Mouse (Mus musculus) hindbrain, embryonic 10.5 days (tissue): ENCODE results near the gene Hmcn1. TPM values are rescaled to one million over a fixed set of nuclear protein-coding genes. Genes with fewer than 3 reads are reported as not detected.

ENCODE experiments used
- DNase-seq: peaks from one replicate; pipeline ENCODE4 v3.0.0-alpha.2; 2017; ENCODE audit warnings: low spot score
- H3K27ac ChIP-seq: fragments of 300-500 bp; sonication (generic); 2 replicates; pipeline ENCODE4 v1.5.1; 2016; ENCODE audit warnings: mild to moderate bottlenecking, moderate library complexity
- H3K27me3 ChIP-seq: fragments of 300-500 bp; sonication (generic); 2 replicates; pipeline ENCODE4 v1.6.1; 2016; ENCODE audit warnings: mild to moderate bottlenecking; ENCODE audit not compliant: poor library complexity, insufficient read depth, severe bottlenecking
- H3K36me3 ChIP-seq: fragments of 300-500 bp; sonication (generic); 2 replicates; pipeline ENCODE4 v1.6.1; 2016; ENCODE audit warnings: mild to moderate bottlenecking, moderate library complexity
- H3K4me1 ChIP-seq: fragments of 300-500 bp; sonication (generic); replicated peaks from 2 replicates; pipeline ENCODE4 v1.6.1; 2016; ENCODE audit warnings: mild to moderate bottlenecking
- H3K4me3 ChIP-seq: fragments of 300-500 bp; sonication (generic); 2 replicates; pipeline ENCODE4 v1.5.1; 2016; ENCODE audit warnings: mild to moderate bottlenecking, moderate library complexity
- H3K9me3 ChIP-seq: fragments of 300-500 bp; sonication (generic); 2 replicates; pipeline ENCODE4 v1.6.1; 2016; ENCODE audit warnings: mild to moderate bottlenecking, moderate library complexity
- WGBS: fragments of 180-500 bp; shearing (Covaris S2); methylation state at CpG from one replicate; pipeline ENCODE4 v1.1.7; 2016; 5-methylcytosine and 5-hydroxymethylcytosine counted together
- polyA plus RNA-seq: library from polyadenylated mRNA; unstranded; fragments of >200 nt; fragmentation: Nextera tagmentation; extraction: Ambion mirVana; gene quantifications from 2 replicates; pipeline ENCODE4 v1.2.1, GENCODE M21; 2016

The Hmcn1 gene
- polyA plus RNA-seq, 1 experiment from 2014 or later = 6.9 TPM

GRCm38 (mm10) chr1:150913586-150914136 is 79.6 kb downstream of the Hmcn1 start:
- Histone ChIP-seq H3K4me1 (no peaks in the 10 kb centered on the region), H3K4me3 (no peak overlapping the region), H3K36me3 (no peaks in the 10 kb centered on the region), H3K27me3 (no peaks in the 10 kb centered on the region), H3K27ac (no peak overlapping the region), H3K9me3 (no peaks in the 10 kb centered on the region)
- WGBS = 87% methylated on average over 5 of the region's 5 CpGs
- no peak for DNase-seq

- no peaks in the 10 kb centered on the region for H3K27me3 ChIP-seq
- no peaks in the 10 kb centered on the region for H3K36me3 ChIP-seq
- DNase-seq = no peak
- 82% methylated on average over 2 of the region's 2 CpGs for WGBS
- H3K27ac ChIP-seq = no peak overlapping the region
- no peaks in the 10 kb centered on the region for H3K9me3 ChIP-seq
- no peak overlapping the region for H3K4me3 ChIP-seq
- no peaks in the 10 kb centered on the region for H3K4me1 ChIP-seq
These were observed 83.6 kb downstream of the Hmcn1 start for GRCm38 (mm10) chr1:150909642-150910041.

DNA sequence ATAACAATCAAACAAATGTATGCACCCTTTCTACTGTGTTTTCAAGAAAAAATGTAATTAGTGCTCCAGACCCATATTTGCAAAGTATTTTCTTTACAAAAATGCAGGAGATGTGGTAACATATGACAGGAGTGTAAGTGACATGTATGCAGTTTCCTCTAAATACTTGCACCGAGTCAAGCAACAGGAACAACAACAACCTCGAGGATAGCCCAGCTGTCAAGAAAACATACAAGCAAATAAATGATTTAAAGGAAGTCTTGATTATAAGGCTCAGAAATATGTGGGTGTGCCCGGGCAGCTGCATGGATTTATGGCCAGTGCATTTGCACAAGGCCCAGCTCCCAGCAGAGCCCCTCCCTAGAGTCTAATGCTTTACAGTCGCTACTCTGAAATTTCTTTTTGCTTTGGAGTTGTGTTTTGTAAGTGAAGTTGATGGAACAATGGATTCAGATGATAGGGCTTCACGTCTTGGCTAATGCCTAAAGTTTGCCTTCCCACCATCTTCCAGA is 99.5 kb downstream of the Hmcn1 start:
- Histone ChIP-seq H3K4me1 (no peaks in the 10 kb centered on the region), H3K4me3 (no peak overlapping the region), H3K36me3 (no peaks in the 10 kb centered on the region), H3K27ac (no peak overlapping the region), H3K9me3 (no peaks in the 10 kb centered on the region), H3K27me3 (no peaks in the 10 kb centered on the region)
- WGBS = 88% methylated on average over 5 of the region's 5 CpGs
- DNase-seq = no peak

DNA sequence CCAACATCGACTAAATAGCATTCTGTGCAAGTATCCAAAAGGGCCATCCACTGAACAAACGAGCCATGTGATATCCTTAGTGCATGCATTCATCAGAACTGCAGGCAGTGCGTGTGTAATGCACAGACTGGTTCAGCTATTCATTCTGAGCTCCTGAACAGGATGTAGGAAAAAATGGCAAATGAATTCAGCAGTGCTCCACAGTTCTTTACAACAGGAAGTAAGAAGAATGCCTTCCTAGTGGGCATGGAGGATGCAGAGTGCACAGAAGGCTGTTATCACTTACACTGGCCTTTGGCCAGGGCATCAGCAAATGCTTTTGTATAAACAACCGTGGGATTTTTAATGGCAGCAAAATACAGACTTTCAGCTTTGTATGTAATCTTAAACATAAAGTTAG is 103.2 kb downstream of the Hmcn1 start:
- no peaks in the 10 kb centered on the region for H3K36me3 ChIP-seq
- no peak for DNase-seq
- H3K4me1 ChIP-seq = no peaks in the 10 kb centered on the region
- no peak overlapping the region for H3K4me3 ChIP-seq
- WGBS = 85% methylated on average over 4 of the region's 4 CpGs
- H3K9me3 ChIP-seq = no peaks in the 10 kb centered on the region
- no peak overlapping the region for H3K27ac ChIP-seq
- H3K27me3 ChIP-seq = no peaks in the 10 kb centered on the region

- DNase-seq = no peak
- 81% methylated on average over 1 of the region's 1 CpGs for WGBS
- no peaks in the 10 kb centered on the region for H3K27me3 ChIP-seq
- H3K4me1 ChIP-seq = no peaks in the 10 kb centered on the region
- no peak overlapping the region for H3K4me3 ChIP-seq
- H3K9me3 ChIP-seq = no peaks in the 10 kb centered on the region
- H3K27ac ChIP-seq = no peak overlapping the region
- no peaks in the 10 kb centered on the region for H3K36me3 ChIP-seq
These were observed 107.0 kb downstream of the Hmcn1 start for GRCm38 (mm10) chr1:150886267-150886666.

DNA sequence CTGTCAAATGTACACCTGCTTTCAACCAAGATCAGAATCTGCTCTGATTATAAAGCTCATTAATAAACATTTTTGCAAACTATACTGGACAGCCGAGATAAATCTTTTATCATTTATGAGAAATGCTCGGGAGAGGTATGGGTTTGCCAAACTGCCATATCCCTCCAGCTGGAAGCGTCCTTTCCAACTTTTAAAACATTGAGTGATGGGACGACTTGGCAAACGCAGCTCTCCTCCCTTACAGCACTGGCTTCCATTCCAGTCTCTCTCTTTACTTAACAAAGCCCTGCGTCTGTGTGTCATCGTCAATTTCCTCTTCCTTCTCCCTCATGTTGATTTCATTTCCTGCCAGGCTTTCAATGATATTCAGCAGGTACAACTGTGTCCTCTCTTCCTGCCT is 114.8 kb downstream of the Hmcn1 start:
- H3K9me3 ChIP-seq = no peaks in the 10 kb centered on the region
- no peak for DNase-seq
- H3K27ac ChIP-seq = no peak overlapping the region
- no peak overlapping the region for H3K4me3 ChIP-seq
- H3K36me3 ChIP-seq = no peaks in the 10 kb centered on the region
- 0 out of 2 replicates have a peak, but pooled peaks cover 5% of the 10 kb centered on the region for H3K4me1 ChIP-seq
- WGBS = 84% methylated on average over 7 of the region's 7 CpGs
- H3K27me3 ChIP-seq = no peaks in the 10 kb centered on the region

DNA sequence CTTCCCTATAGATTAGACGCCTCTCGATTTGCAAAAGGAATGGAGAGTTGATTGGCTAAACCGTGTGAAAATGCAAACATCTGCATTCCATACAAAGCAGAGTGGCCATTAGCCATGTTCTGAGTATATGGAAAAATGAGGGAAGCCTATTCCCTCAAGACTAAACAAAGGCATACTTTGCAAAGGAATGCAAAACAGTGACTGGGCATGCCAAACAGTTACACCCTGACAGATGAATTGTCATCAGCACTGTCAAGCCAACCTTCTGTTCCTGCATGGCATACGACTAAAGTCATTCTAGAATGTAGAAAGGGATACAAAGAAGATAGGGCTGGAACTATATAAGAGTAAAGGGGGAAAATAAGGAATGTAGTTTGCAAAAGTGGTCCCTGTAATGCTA is 115.3 kb downstream of the Hmcn1 start:
- 72% methylated on average over 4 of the region's 4 CpGs for WGBS
- H3K9me3 ChIP-seq = no peaks in the 10 kb centered on the region
- no peaks in the 10 kb centered on the region for H3K27me3 ChIP-seq
- H3K4me1 ChIP-seq = 0 out of 2 replicates have a peak, but pooled peaks cover 5% of the 10 kb centered on the region
- H3K4me3 ChIP-seq = no peak overlapping the region
- H3K27ac ChIP-seq = no peak overlapping the region
- no peaks in the 10 kb centered on the region for H3K36me3 ChIP-seq
- DNase-seq = no peak

- H3K36me3 ChIP-seq = no peaks in the 10 kb centered on the region
- 95% methylated on average over 5 of the region's 5 CpGs for WGBS
- H3K4me3 ChIP-seq = no peak overlapping the region
- H3K27me3 ChIP-seq = no peaks in the 10 kb centered on the region
- H3K9me3 ChIP-seq = no peaks in the 10 kb centered on the region
- H3K27ac ChIP-seq = no peak overlapping the region
- H3K4me1 ChIP-seq = 0 out of 2 replicates have a peak, but pooled peaks cover 5% of the 10 kb centered on the region
- no peak for DNase-seq
These were observed 119.2 kb downstream of the Hmcn1 start for GRCm38 (mm10) chr1:150874025-150874424.

GRCm38 (mm10) chr1:150873231-150873630 is 120.0 kb downstream of the Hmcn1 start:
- WGBS = 75% methylated on average over 6 of the region's 6 CpGs
- H3K9me3 ChIP-seq = no peaks in the 10 kb centered on the region
- H3K4me1 ChIP-seq = 0 out of 2 replicates have a peak, but pooled peaks cover 5% of the 10 kb centered on the region
- H3K4me3 ChIP-seq = no peak overlapping the region
- H3K27me3 ChIP-seq = no peaks in the 10 kb centered on the region
- H3K36me3 ChIP-seq = no peaks in the 10 kb centered on the region
- no peak for DNase-seq
- H3K27ac ChIP-seq = no peak overlapping the region

- no peak overlapping the region for H3K27ac ChIP-seq
- WGBS = 92% methylated on average over 3 of the region's 3 CpGs
- H3K4me1 ChIP-seq = no peaks in the 10 kb centered on the region
- DNase-seq = no peak
- no peak overlapping the region for H3K4me3 ChIP-seq
- H3K27me3 ChIP-seq = no peaks in the 10 kb centered on the region
- no peaks in the 10 kb centered on the region for H3K36me3 ChIP-seq
- no peaks in the 10 kb centered on the region for H3K9me3 ChIP-seq
These were observed 121.1 kb downstream of the Hmcn1 start for GRCm38 (mm10) chr1:150872105-150872504.

- Histone ChIP-seq H3K4me1 (no peaks in the 10 kb centered on the region), H3K9me3 (no peaks in the 10 kb centered on the region), H3K27me3 (no peaks in the 10 kb centered on the region), H3K36me3 (no peaks in the 10 kb centered on the region), H3K27ac (no peak overlapping the region), H3K4me3 (no peak overlapping the region)
- no peak for DNase-seq
These were observed 124.0 kb downstream of the Hmcn1 start for GRCm38 (mm10) chr1:150869189-150869588.

DNA sequence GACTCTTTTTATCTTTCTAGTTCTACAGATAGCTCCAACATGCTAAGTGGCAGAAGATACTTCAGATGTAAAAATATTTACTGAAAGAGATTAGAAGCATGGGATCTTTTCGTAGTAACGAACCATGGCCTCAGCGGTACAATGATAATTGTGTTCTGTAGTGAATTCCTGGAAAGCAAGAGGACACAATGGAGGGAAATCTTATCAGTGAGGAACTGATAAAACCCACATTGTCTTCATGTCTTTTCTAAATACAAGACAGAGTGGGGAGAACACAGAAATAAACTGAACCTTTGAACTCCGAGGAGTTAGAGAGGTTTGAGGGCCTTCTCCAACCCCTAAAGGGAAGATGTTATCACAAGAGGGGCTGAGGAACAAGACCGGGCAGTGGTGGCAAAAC is 126.6 kb downstream of the Hmcn1 start:
- H3K4me1 ChIP-seq = no peaks in the 10 kb centered on the region
- DNase-seq = no peak
- no peaks in the 10 kb centered on the region for H3K36me3 ChIP-seq
- H3K27ac ChIP-seq = no peak overlapping the region
- no peaks in the 10 kb centered on the region for H3K9me3 ChIP-seq
- WGBS = 73% methylated on average over 5 of the region's 5 CpGs
- no peak overlapping the region for H3K4me3 ChIP-seq
- no peaks in the 10 kb centered on the region for H3K27me3 ChIP-seq

DNA sequence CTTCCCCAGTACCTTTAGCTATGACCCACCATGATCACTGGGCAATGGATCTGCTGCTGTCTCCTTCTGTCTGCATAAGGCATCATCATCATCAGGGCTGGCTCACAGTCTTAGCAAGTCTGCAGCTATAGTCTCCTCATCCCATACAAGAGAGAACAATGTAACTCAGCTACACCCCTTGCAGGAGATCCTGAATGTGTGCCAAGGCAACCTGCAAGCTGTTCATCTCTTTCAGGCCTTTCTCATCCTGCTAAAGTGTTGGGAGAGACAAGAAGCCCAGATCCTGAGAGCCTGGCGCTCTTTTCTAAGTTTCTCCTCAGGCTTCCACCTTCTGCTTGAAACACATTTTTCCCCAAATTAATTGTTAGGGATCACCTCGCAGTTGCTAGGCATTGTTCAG is 135.5 kb downstream of the Hmcn1 start:
- 73% methylated on average over 2 of the region's 2 CpGs for whole genome bisulfite sequencing
- Histone ChIP-seq H3K4me3 (no peak overlapping the region), H3K27ac (no peak overlapping the region), H3K36me3 (no peaks in the 10 kb centered on the region), H3K4me1 (0 out of 2 replicates have a peak, but pooled peaks cover 4% of the 10 kb centered on the region), H3K27me3 (no peaks in the 10 kb centered on the region), H3K9me3 (no peaks in the 10 kb centered on the region)
- no peak for DNase-seq

GRCm38 (mm10) chr1:150833448-150833847 is 159.8 kb downstream of the Hmcn1 start:
- Histone ChIP-seq H3K4me3 (no peak overlapping the region), H3K4me1 (no peaks in the 10 kb centered on the region), H3K27ac (no peak overlapping the region), H3K9me3 (no peaks in the 10 kb centered on the region), H3K36me3 (no peaks in the 10 kb centered on the region), H3K27me3 (no peaks in the 10 kb centered on the region)
- 90% methylated on average over 6 of the region's 6 CpGs for WGBS
- no peak for DNase-seq
